Mouse (Mus musculus) hindbrain, embryonic 10.5 days (tissue): ENCODE data around the gene Tmem125. TPM values are rescaled to one million over a fixed set of nuclear protein-coding genes. Genes with fewer than 3 reads are reported as not detected.

ENCODE experiments used
- DNase-seq: peaks from one replicate; pipeline ENCODE4 v3.0.0-alpha.2; 2017; ENCODE audit warnings: low spot score
- H3K27ac ChIP-seq: fragments of 300-500 bp; sonication (generic); 2 replicates; pipeline ENCODE4 v1.5.1; 2016; ENCODE audit warnings: mild to moderate bottlenecking, moderate library complexity
- H3K27me3 ChIP-seq: fragments of 300-500 bp; sonication (generic); 2 replicates; pipeline ENCODE4 v1.6.1; 2016; ENCODE audit warnings: mild to moderate bottlenecking; ENCODE audit not compliant: poor library complexity, insufficient read depth, severe bottlenecking
- H3K36me3 ChIP-seq: fragments of 300-500 bp; sonication (generic); 2 replicates; pipeline ENCODE4 v1.6.1; 2016; ENCODE audit warnings: mild to moderate bottlenecking, moderate library complexity
- H3K4me1 ChIP-seq: fragments of 300-500 bp; sonication (generic); replicated peaks from 2 replicates; pipeline ENCODE4 v1.6.1; 2016; ENCODE audit warnings: mild to moderate bottlenecking
- H3K4me3 ChIP-seq: fragments of 300-500 bp; sonication (generic); 2 replicates; pipeline ENCODE4 v1.5.1; 2016; ENCODE audit warnings: mild to moderate bottlenecking, moderate library complexity
- H3K9me3 ChIP-seq: fragments of 300-500 bp; sonication (generic); 2 replicates; pipeline ENCODE4 v1.6.1; 2016; ENCODE audit warnings: mild to moderate bottlenecking, moderate library complexity
- WGBS: fragments of 180-500 bp; shearing (Covaris S2); methylation state at CpG from one replicate; pipeline ENCODE4 v1.1.7; 2016; 5-methylcytosine and 5-hydroxymethylcytosine counted together
- polyA plus RNA-seq: library from polyadenylated mRNA; unstranded; fragments of >200 nt; fragmentation: Nextera tagmentation; extraction: Ambion mirVana; gene quantifications from 2 replicates; pipeline ENCODE4 v1.2.1, GENCODE M21; 2016

Gene Tmem125
- polyA plus RNA-seq: 0.71 and 1.1 TPM in 2 replicates

GRCm38 (mm10) chr4:118543592-118544260 is at the start of gene Tmem125:
Tmem125 (minus strand) TSS chr4:118544044.
- Histone ChIP-seq H3K36me3 (no peaks in the 10 kb centered on the region), H3K27me3 (peaks cover 37% of the 10 kb centered on the region), H3K9me3 (peaks cover 7% of the 10 kb centered on the region), H3K4me1 (peaks cover 35% of the 10 kb centered on the region), H3K4me3 (peak within 1 kb of the TSS; percentile 50), H3K27ac (0 out of 2 replicates have a peak within 1 kb of the TSS, but pooled peaks have one; percentile 50)
- DNase-seq: peak; percentile 32
- 2% methylated on average over 24 of the region's 24 CpGs for whole genome bisulfite sequencing

GRCm38 (mm10) chr4:118589733-118590130 is 45.9 kb upstream of the Tmem125 start:
- peak overlapping the region; percentile 67; the same call in 1 of the 2 replicates for H3K27ac ChIP-seq
- WGBS: 4% methylated on average over 7 of the region's 7 CpGs
- peak; percentile 24 for DNase-seq
- peaks cover 22% of the 10 kb centered on the region for H3K4me1 ChIP-seq
- H3K4me3 ChIP-seq: no peak overlapping the region
- peaks cover under 1% of the 10 kb centered on the region; the same call in 1 of the 2 replicates for H3K9me3 ChIP-seq
- H3K36me3 ChIP-seq: no peaks in the 10 kb centered on the region
- H3K27me3 ChIP-seq: peaks cover 5% of the 10 kb centered on the region; the same call in 1 of the 2 replicates

- H3K9me3 ChIP-seq: peaks cover 5% of the 10 kb centered on the region; the same call in 1 of the 2 replicates
- peak overlapping the region; percentile 67; the same call in 1 of the 2 replicates for H3K27ac ChIP-seq
- peaks cover 22% of the 10 kb centered on the region for H3K4me1 ChIP-seq
- H3K27me3 ChIP-seq: peaks cover 5% of the 10 kb centered on the region; the same call in 1 of the 2 replicates
- H3K36me3 ChIP-seq: no peaks in the 10 kb centered on the region
- H3K4me3 ChIP-seq: no peak overlapping the region
- 62% methylated on average over 12 of the region's 12 CpGs for WGBS
- DNase-seq: no peak
These were observed 45.3 kb upstream of the Tmem125 start for GRCm38 (mm10) chr4:118589053-118589732.

- Histone ChIP-seq H3K27me3 (no peaks in the 10 kb centered on the region), H3K27ac (no peak overlapping the region), H3K9me3 (peaks cover 5% of the 10 kb centered on the region; the same call in 1 of the 2 replicates), H3K4me3 (no peak overlapping the region), H3K4me1 (peaks cover 17% of the 10 kb centered on the region), H3K36me3 (no peaks in the 10 kb centered on the region)
- DNase-seq: no peak
- WGBS: 95% methylated on average over 8 of the region's 8 CpGs
These were observed 38.8 kb upstream of the Tmem125 start for GRCm38 (mm10) chr4:118582629-118583028.

GRCm38 (mm10) chr4:118581508-118581907 is 37.7 kb upstream of the Tmem125 start:
- Histone ChIP-seq H3K4me3 (no peak overlapping the region), H3K27ac (peak overlapping the region; percentile 64; the same call in 1 of the 2 replicates), H3K27me3 (peaks cover 6% of the 10 kb centered on the region; the same call in 1 of the 2 replicates), H3K36me3 (no peaks in the 10 kb centered on the region), H3K4me1 (peaks cover 10% of the 10 kb centered on the region), H3K9me3 (peaks cover 5% of the 10 kb centered on the region; the same call in 1 of the 2 replicates)
- peak; percentile 39 for DNase-seq
- 39% methylated on average over 11 of the region's 11 CpGs for WGBS

- no peaks in the 10 kb centered on the region for H3K36me3 ChIP-seq
- H3K9me3 ChIP-seq: peaks cover 1% of the 10 kb centered on the region; the same call in 1 of the 2 replicates
- 49% methylated on average over 13 of the region's 13 CpGs for WGBS
These were observed 35.5 kb upstream of the Tmem125 start for GRCm38 (mm10) chr4:118579313-118579712.

GRCm38 (mm10) chr4:118576097-118576496 is 32.3 kb upstream of the Tmem125 start:
- peaks cover 1% of the 10 kb centered on the region for H3K4me1 ChIP-seq
- peaks cover 7% of the 10 kb centered on the region; the same call in 1 of the 2 replicates for H3K27me3 ChIP-seq
- peak; percentile 88 for DNase-seq
- no peaks in the 10 kb centered on the region for H3K9me3 ChIP-seq
- H3K36me3 ChIP-seq: no peaks in the 10 kb centered on the region
- no peak overlapping the region for H3K4me3 ChIP-seq
- H3K27ac ChIP-seq: no peak overlapping the region
- WGBS: 9% methylated on average over 6 of the region's 6 CpGs

More at GRCm38 (mm10) chr4:118579313-118579712, 35.5 kb upstream of the Tmem125 start:
- Histone ChIP-seq H3K4me3 (no peak overlapping the region), H3K27ac (no peak overlapping the region), H3K27me3 (peaks cover 7% of the 10 kb centered on the region; the same call in 1 of the 2 replicates), H3K4me1 (peaks cover 10% of the 10 kb centered on the region)
- DNase-seq: peak; percentile 39

GRCm38 (mm10) chr4:118571441-118571840 is 27.6 kb upstream of the Tmem125 start:
- Histone ChIP-seq H3K27ac (no peak overlapping the region), H3K27me3 (peaks cover 12% of the 10 kb centered on the region), H3K36me3 (no peaks in the 10 kb centered on the region), H3K4me3 (no peak overlapping the region), H3K9me3 (no peaks in the 10 kb centered on the region), H3K4me1 (no peaks in the 10 kb centered on the region)
- no peak for DNase-seq
- 84% methylated on average over 15 of the region's 15 CpGs for WGBS

- no peaks in the 10 kb centered on the region for H3K36me3 ChIP-seq
- DNase-seq: no peak
- H3K9me3 ChIP-seq: no peaks in the 10 kb centered on the region
- peaks cover 5% of the 10 kb centered on the region for H3K4me1 ChIP-seq
- H3K27ac ChIP-seq: peak overlapping the region; percentile 45; the same call in 1 of the 2 replicates
- 76% methylated on average over 23 of the region's 23 CpGs for WGBS
- peak overlapping the region; percentile 4; the same call in 1 of the 2 replicates for H3K4me3 ChIP-seq
- peaks cover 12% of the 10 kb centered on the region for H3K27me3 ChIP-seq
These were observed 25.5 kb upstream of the Tmem125 start for GRCm38 (mm10) chr4:118569320-118569719.

- Histone ChIP-seq H3K36me3 (no peaks in the 10 kb centered on the region), H3K27me3 (peaks cover 12% of the 10 kb centered on the region), H3K27ac (peak overlapping the region; percentile 45; the same call in 1 of the 2 replicates), H3K9me3 (no peaks in the 10 kb centered on the region), H3K4me1 (peaks cover 5% of the 10 kb centered on the region), H3K4me3 (no peak overlapping the region; the same call in 1 of the 2 replicates)
- 75% methylated on average over 10 of the region's 10 CpGs for WGBS
- no peak for DNase-seq
These were observed 24.9 kb upstream of the Tmem125 start for GRCm38 (mm10) chr4:118568709-118569108.

GRCm38 (mm10) chr4:118566161-118566676 is 22.4 kb upstream of the Tmem125 start:
- WGBS: 41% methylated on average over 7 of the region's 7 CpGs
- H3K9me3 ChIP-seq: 0 out of 2 replicates have a peak, but pooled peaks cover 4% of the 10 kb centered on the region
- DNase-seq: peak; percentile 68
- H3K27me3 ChIP-seq: peaks cover 12% of the 10 kb centered on the region
- H3K4me3 ChIP-seq: no peak overlapping the region
- peaks cover 5% of the 10 kb centered on the region for H3K4me1 ChIP-seq
- no peaks in the 10 kb centered on the region for H3K36me3 ChIP-seq
- H3K27ac ChIP-seq: no peak overlapping the region

GRCm38 (mm10) chr4:118564926-118565279 is 21.1 kb upstream of the Tmem125 start:
- DNase-seq: no peak
- no peak overlapping the region for H3K4me3 ChIP-seq
- peaks cover 5% of the 10 kb centered on the region for H3K4me1 ChIP-seq
- no peaks in the 10 kb centered on the region for H3K36me3 ChIP-seq
- H3K9me3 ChIP-seq: 0 out of 2 replicates have a peak, but pooled peaks cover 4% of the 10 kb centered on the region
- H3K27ac ChIP-seq: 0 out of 2 replicates have a peak overlapping the region, but pooled peaks have one; percentile 29
- peaks cover 10% of the 10 kb centered on the region for H3K27me3 ChIP-seq
- WGBS: 60% methylated on average over 3 of the region's 3 CpGs
